Mouse (Mus musculus): ENCODE data around the gene Gipc3. TPM values are rescaled to one million over a fixed set of nuclear protein-coding genes. Genes with fewer than 3 reads are reported as not detected.

The Gipc3 gene
- polyA plus RNA-seq, 1 experiment from 2014 or later: not detected

- no peak overlapping the region for H3K4me3 ChIP-seq (ENCODE audit: low read depth, low read length)
- H3K27ac ChIP-seq (ENCODE audit: low read length): peak overlapping the region; percentile 88
- H3K27me3 ChIP-seq (ENCODE audit: control insufficient read depth, insufficient read depth, low read length): 0 out of 2 replicates have a peak, but pooled peaks cover 7% of the 10 kb centered on the region
- H3K4me2 ChIP-seq (replicated peaks; ENCODE audit: low read depth, low read length): peak overlapping the region; percentile 27; the same call in 1 of the 2 replicates
- H3K4me1 ChIP-seq (ENCODE audit: control insufficient read depth, insufficient read depth, low read length): peaks cover 25% of the 10 kb centered on the region
- no peaks in the 10 kb centered on the region for H3K9me3 ChIP-seq (ENCODE audit: control insufficient read depth, low read depth, low read length)
- H3K9ac ChIP-seq (replicated peaks; ENCODE audit: low read depth, low read length): 0 out of 2 replicates have a peak overlapping the region, but pooled peaks have one; percentile 10
- WGBS: 35% methylated on average over 19 of the region's 19 CpGs
- ATAC-seq (ENCODE audit: insufficient number of reproducible peaks, insufficient read depth, low FRiP score, low read depth): peak; percentile 31; the same call in 1 of the 2 replicates
- H3K36me3 ChIP-seq (ENCODE audit: control insufficient read depth, insufficient read depth, low read length): no peaks in the 10 kb centered on the region; the same call in 1 of the 2 replicates
These were observed 7.4 kb downstream of the Gipc3 start for GRCm38 (mm10) chr10:81335393-81336340.

DNA sequence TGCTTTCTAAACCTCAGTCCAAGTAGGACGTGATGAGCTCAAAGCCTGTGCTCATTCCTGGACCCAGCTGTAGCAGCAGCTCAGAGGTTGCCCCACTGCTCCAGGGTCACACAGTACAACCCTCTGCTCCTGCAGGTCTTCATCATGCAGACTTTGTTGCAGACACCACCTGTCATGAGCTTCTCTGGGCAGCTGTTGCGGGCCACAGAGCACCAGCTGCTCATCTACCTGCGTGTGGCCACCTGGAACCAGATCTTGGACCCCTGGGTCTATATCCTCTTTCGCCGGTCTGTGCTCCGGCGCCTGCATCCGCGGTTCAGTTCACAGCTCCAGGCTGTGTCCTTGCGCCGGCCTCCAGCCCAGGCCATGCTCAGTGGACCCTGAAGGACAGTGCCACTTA lies 8.7 kb downstream of the Gipc3 start:
- Histone ChIP-seq H3K9ac (replicated peaks; ENCODE audit: low read depth, low read length) (no peak overlapping the region), H3K4me2 (replicated peaks; ENCODE audit: low read depth, low read length) (no peak overlapping the region)
- WGBS: 72% methylated on average over 11 of the region's 11 CpGs

GRCm38 (mm10) chr10:81332277-81332676 lies 10.8 kb downstream of the Gipc3 start:
- no peak overlapping the region for H3K9ac ChIP-seq (replicated peaks; ENCODE audit: low read depth, low read length)
- H3K36me3 ChIP-seq (ENCODE audit: control insufficient read depth, insufficient read depth, low read length): peaks cover under 1% of the 10 kb centered on the region; the same call in 1 of the 2 replicates
- no peaks in the 10 kb centered on the region for H3K9me3 ChIP-seq (ENCODE audit: control insufficient read depth, low read depth, low read length)
- H3K4me2 ChIP-seq (replicated peaks; ENCODE audit: low read depth, low read length): peak overlapping the region; percentile 18; the same call in 1 of the 2 replicates
- H3K4me3 ChIP-seq (ENCODE audit: low read depth, low read length): no peak overlapping the region
- H3K4me1 ChIP-seq (ENCODE audit: control insufficient read depth, insufficient read depth, low read length): peaks cover 48% of the 10 kb centered on the region
- no peak overlapping the region for H3K27ac ChIP-seq (ENCODE audit: low read length)
- H3K27me3 ChIP-seq (ENCODE audit: control insufficient read depth, insufficient read depth, low read length): 0 out of 2 replicates have a peak, but pooled peaks cover 5% of the 10 kb centered on the region
- 32% methylated on average over 29 of the region's 29 CpGs for WGBS
- ATAC-seq (ENCODE audit: insufficient number of reproducible peaks, insufficient read depth, low FRiP score, low read depth): no peak

More for the DNA sequence above, 8.7 kb downstream of the Gipc3 start:
- Histone ChIP-seq H3K4me3 (ENCODE audit: low read depth, low read length) (no peak overlapping the region), H3K36me3 (ENCODE audit: control insufficient read depth, insufficient read depth, low read length) (no peaks in the 10 kb centered on the region; the same call in 1 of the 2 replicates), H3K27me3 (ENCODE audit: control insufficient read depth, insufficient read depth, low read length) (0 out of 2 replicates have a peak, but pooled peaks cover 7% of the 10 kb centered on the region), H3K9me3 (ENCODE audit: control insufficient read depth, low read depth, low read length) (no peaks in the 10 kb centered on the region), H3K4me1 (ENCODE audit: control insufficient read depth, insufficient read depth, low read length) (peaks cover 34% of the 10 kb centered on the region), H3K27ac (ENCODE audit: low read length) (peak overlapping the region; percentile 82; the same call in 1 of the 2 replicates)
- ATAC-seq (ENCODE audit: insufficient number of reproducible peaks, insufficient read depth, low FRiP score, low read depth): no peak

DNA sequence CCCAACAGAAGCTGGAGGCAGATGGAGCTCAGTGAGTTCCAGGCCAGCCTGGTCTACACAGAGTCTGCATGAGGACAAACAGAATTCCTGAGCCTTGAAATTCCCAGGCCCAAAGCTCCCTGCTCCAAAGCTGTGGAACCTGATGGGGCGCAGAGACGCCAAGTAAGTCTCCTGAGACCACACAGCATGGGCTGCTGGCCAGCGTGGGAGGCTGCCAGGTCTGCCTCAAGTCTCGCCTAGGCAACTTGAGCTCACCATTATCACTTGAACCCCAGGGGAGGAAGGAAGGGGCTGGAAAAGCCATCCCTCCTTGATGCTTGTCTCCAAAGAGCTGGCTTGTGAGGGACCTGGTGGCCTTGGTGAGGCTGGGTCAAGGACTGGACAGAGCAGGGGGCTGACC lies 13.1 kb downstream of the Gipc3 start:
- no peak; the same call in 1 of the 2 replicates for ATAC-seq (ENCODE audit: insufficient number of reproducible peaks, insufficient read depth, low FRiP score, low read depth)
- H3K36me3 ChIP-seq (ENCODE audit: control insufficient read depth, insufficient read depth, low read length): peaks cover 23% of the 10 kb centered on the region
- WGBS: 64% methylated on average over 4 of the region's 4 CpGs
- H3K27me3 ChIP-seq (ENCODE audit: control insufficient read depth, insufficient read depth, low read length): 0 out of 2 replicates have a peak, but pooled peaks cover 5% of the 10 kb centered on the region
- H3K9ac ChIP-seq (replicated peaks; ENCODE audit: low read depth, low read length): peak overlapping the region; percentile 41; the same call in 1 of the 2 replicates
- peak overlapping the region; percentile 36 for H3K4me2 ChIP-seq (replicated peaks; ENCODE audit: low read depth, low read length)
- peak overlapping the region; percentile 85 for H3K27ac ChIP-seq (ENCODE audit: low read length)
- H3K9me3 ChIP-seq (ENCODE audit: control insufficient read depth, low read depth, low read length): no peaks in the 10 kb centered on the region
- H3K4me3 ChIP-seq (ENCODE audit: low read depth, low read length): peak overlapping the region; percentile 26; the same call in 1 of the 2 replicates
- H3K4me1 ChIP-seq (ENCODE audit: control insufficient read depth, insufficient read depth, low read length): peaks cover 35% of the 10 kb centered on the region

- Histone ChIP-seq H3K9me3 (ENCODE audit: control insufficient read depth, low read depth, low read length) (no peaks in the 10 kb centered on the region), H3K9ac (replicated peaks; ENCODE audit: low read depth, low read length) (peak overlapping the region; percentile 41; the same call in 1 of the 2 replicates), H3K27me3 (ENCODE audit: control insufficient read depth, insufficient read depth, low read length) (0 out of 2 replicates have a peak, but pooled peaks cover 5% of the 10 kb centered on the region), H3K36me3 (ENCODE audit: control insufficient read depth, insufficient read depth, low read length) (peaks cover 29% of the 10 kb centered on the region), H3K27ac (ENCODE audit: low read length) (peak overlapping the region; percentile 85), H3K4me2 (replicated peaks; ENCODE audit: low read depth, low read length) (peak overlapping the region; percentile 36), H3K4me1 (ENCODE audit: control insufficient read depth, insufficient read depth, low read length) (peaks cover 29% of the 10 kb centered on the region), H3K4me3 (ENCODE audit: low read depth, low read length) (peak overlapping the region; percentile 26)
- 43% methylated on average over 10 of the region's 10 CpGs for WGBS
- peak; percentile 77; the same call in 1 of the 2 replicates for ATAC-seq (ENCODE audit: insufficient number of reproducible peaks, insufficient read depth, low FRiP score, low read depth)
These were observed 13.7 kb downstream of the Gipc3 start for GRCm38 (mm10) chr10:81329194-81329975.

DNA sequence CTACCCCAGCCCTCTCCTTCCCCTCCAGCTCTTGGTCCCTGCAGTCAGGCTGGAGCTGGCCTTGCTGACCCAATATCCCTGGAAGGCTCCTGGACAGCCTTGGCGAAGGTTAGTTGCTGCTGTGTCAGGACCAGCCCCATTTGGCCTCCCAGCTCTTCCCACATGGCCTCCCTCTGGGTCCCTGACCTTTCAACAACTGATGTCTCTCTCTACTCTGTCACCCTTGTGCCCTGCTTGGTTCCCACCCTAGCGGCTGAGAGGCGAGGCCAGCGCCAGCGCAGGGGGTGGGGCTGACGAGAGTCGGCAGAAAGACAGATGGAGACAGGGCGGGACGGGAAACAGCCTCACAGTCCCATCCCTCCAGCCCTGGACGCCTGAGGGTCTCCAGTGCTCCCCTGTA lies 14.7 kb downstream of the Gipc3 start, which contains the start of gene Tbxa2r:
Gene Tbxa2r, plus strand, starts transcription at position 346 of the 400 bp plus-strand sequence.
- ATAC-seq (ENCODE audit: insufficient number of reproducible peaks, insufficient read depth, low FRiP score, low read depth): no peak
- Histone ChIP-seq H3K4me1 (ENCODE audit: control insufficient read depth, insufficient read depth, low read length) (peaks cover 28% of the 10 kb centered on the region), H3K4me3 (ENCODE audit: low read depth, low read length) (peak within 1 kb of the TSS; percentile 26), H3K9me3 (ENCODE audit: control insufficient read depth, low read depth, low read length) (no peaks in the 10 kb centered on the region), H3K27ac (ENCODE audit: low read length) (peak within 1 kb of the TSS; percentile 85), H3K9ac (replicated peaks; ENCODE audit: low read depth, low read length) (peak within 1 kb of the TSS; percentile 41; the same call in 1 of the 2 replicates), H3K27me3 (ENCODE audit: control insufficient read depth, insufficient read depth, low read length) (0 out of 2 replicates have a peak, but pooled peaks cover 5% of the 10 kb centered on the region), H3K4me2 (replicated peaks; ENCODE audit: low read depth, low read length) (peak within 1 kb of the TSS; percentile 36), H3K36me3 (ENCODE audit: control insufficient read depth, insufficient read depth, low read length) (peaks cover 39% of the 10 kb centered on the region)
- WGBS: 10% methylated on average over 10 of the region's 10 CpGs

- peaks cover 28% of the 10 kb centered on the region for H3K4me1 ChIP-seq (ENCODE audit: control insufficient read depth, insufficient read depth, low read length)
- no peak for ATAC-seq (ENCODE audit: insufficient number of reproducible peaks, insufficient read depth, low FRiP score, low read depth)
- H3K27me3 ChIP-seq (ENCODE audit: control insufficient read depth, insufficient read depth, low read length): 0 out of 2 replicates have a peak, but pooled peaks cover 5% of the 10 kb centered on the region
- peak overlapping the region; percentile 85; the same call in 1 of the 2 replicates for H3K27ac ChIP-seq (ENCODE audit: low read length)
- 18% methylated on average over 2 of the region's 2 CpGs for WGBS
- peak overlapping the region; percentile 36 for H3K4me2 ChIP-seq (replicated peaks; ENCODE audit: low read depth, low read length)
- H3K9ac ChIP-seq (replicated peaks; ENCODE audit: low read depth, low read length): no peak overlapping the region
- H3K36me3 ChIP-seq (ENCODE audit: control insufficient read depth, insufficient read depth, low read length): peaks cover 43% of the 10 kb centered on the region
- 0 out of 2 replicates have a peak overlapping the region, but pooled peaks have one; percentile 26 for H3K4me3 ChIP-seq (ENCODE audit: low read depth, low read length)
- no peaks in the 10 kb centered on the region for H3K9me3 ChIP-seq (ENCODE audit: control insufficient read depth, low read depth, low read length)
These were observed 15.1 kb downstream of the Gipc3 start for GRCm38 (mm10) chr10:81327959-81328358.
